Mouse (Mus musculus) cortical plate, adult 2 months (tissue): Measurements from ENCODE around the gene Rnf151.

Experiments used
- CTCF ChIP-seq: fragments of 200-500 bp; IDR thresholded peaks from 2 replicates; pipeline ENCODE4 v1.5.1; 2011; ENCODE audit warnings: mild to moderate bottlenecking, control low read depth, low read length; ENCODE audit not compliant: insufficient read depth; ENCODE audit errors: extremely low read depth
- POLR2A ChIP-seq: fragments of 200-500 bp; IDR thresholded peaks from 2 replicates; pipeline ENCODE4 v1.6.1; 2011; ENCODE audit warnings: mild to moderate bottlenecking, low read length, control low read depth; ENCODE audit not compliant: insufficient read depth; ENCODE audit errors: extremely low read depth

GRCm38 (mm10) chr17:24725637-24726390, 8.0 kb upstream of the Rnf151 start:
- TF ChIP-seq CTCF (no peak), POLR2A (no peak)
